Mouse (Mus musculus): ENCODE measurements around the gene Cwc22.
"Not testable (repeated sequence)": the region's sequence is repeated elsewhere in the genome, so short reads cannot be mapped to it uniquely, and the experiment has no call there.

The Cwc22 gene

DNA sequence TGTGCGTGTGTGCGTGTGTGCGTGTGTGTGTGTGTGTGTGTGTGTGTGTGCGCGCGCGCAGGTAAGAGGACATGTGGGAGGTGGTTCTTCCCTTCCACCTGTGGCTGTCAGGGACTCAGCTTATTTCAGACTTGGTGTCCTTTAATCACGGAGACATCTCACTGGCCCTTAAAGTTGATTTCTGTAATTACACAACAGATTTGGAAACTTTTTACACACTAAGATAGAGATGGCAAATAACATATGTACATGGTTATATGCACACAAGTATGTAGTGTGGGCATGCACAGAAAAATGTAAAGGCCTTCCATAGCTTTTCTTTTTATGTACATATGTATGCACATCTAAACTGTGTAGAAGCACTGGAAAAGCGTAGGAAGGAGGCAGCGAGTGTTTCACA is 41.7 kb downstream of the Cwc22 start:
- Histone ChIP-seq H3K27me3 (ENCODE audit: control insufficient read depth, insufficient read depth, low read length, poor library complexity, severe bottlenecking) (no peaks in the 10 kb centered on the region), H3K36me3 (ENCODE audit: control insufficient read depth, insufficient read depth, low read length, poor library complexity, severe bottlenecking) (peaks cover 13% of the 10 kb centered on the region)
- DNase-seq (ENCODE audit: low read depth, low spot score), result no peak

DNA sequence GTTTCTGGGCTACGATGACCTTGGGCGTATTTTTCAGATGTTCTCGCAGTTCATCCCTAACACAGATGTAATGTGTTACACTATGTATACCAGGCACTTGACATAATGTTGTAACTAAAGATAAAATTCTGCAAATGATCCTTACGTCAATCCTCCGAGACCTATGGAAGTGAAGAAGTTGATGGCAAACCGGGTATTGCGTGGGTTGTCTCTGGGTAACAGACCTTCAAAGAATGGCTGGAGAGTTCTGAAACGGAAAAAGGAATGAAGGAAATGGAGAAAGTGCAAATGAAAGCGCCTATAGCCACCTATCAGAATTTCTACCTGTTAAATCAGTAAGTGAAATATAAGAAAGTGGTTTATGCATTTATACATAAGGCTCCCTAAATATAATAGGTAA is 42.2 kb downstream of the Cwc22 start:
- H3K36me3 ChIP-seq (ENCODE audit: control insufficient read depth, insufficient read depth, low read length, poor library complexity, severe bottlenecking), result peaks cover 13% of the 10 kb centered on the region
- H3K27me3 ChIP-seq (ENCODE audit: control insufficient read depth, insufficient read depth, low read length, poor library complexity, severe bottlenecking), result no peaks in the 10 kb centered on the region
- DNase-seq (ENCODE audit: low read depth, low spot score), result no peak

DNA sequence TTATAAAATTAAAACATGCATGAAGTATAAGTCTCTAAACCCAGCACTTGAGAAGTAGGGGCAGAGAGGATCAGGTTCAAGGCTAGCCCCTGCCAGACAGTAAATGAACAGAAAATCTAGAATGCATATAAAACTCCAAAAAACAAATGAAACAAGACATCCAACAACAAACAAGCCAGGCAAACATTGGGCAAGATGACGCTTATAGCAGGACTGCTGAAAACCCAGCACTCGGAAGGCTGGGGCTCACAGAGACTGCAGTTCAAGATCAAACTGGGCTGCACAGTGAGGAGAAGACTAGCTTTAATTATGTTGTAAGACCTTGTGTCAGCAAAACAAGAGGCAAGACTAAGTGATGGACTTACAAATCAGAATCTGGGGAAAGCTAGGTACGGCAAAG is 43.1 kb downstream of the Cwc22 start:
- H3K36me3 ChIP-seq (ENCODE audit: control insufficient read depth, insufficient read depth, low read length, poor library complexity, severe bottlenecking), result peaks cover 17% of the 10 kb centered on the region
- no peaks in the 10 kb centered on the region for H3K27me3 ChIP-seq (ENCODE audit: control insufficient read depth, insufficient read depth, low read length, poor library complexity, severe bottlenecking)

DNA sequence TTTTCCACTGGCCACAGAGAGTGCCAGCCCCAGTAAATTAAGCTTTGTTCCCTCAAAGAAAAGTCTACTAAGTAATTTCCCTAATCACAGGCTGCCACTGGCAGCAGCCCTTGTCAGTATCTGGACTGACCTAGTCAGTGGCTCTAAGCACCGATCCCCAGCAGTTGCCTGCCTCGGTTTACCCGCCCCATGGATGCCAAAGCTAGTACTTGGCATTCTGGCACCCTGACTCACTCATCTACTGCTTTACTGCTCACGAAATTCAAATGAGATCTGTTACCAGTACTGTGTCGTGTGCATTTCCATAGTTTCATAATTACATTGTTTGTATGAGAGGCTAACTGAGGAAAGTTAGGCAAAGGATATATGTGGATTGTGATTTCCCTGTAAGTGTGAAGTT is 44.9 kb downstream of the Cwc22 start:
- H3K36me3 ChIP-seq (ENCODE audit: control insufficient read depth, insufficient read depth, low read length, poor library complexity, severe bottlenecking), result peaks cover 15% of the 10 kb centered on the region
- H3K27me3 ChIP-seq (ENCODE audit: control insufficient read depth, insufficient read depth, low read length, poor library complexity, severe bottlenecking), result no peaks in the 10 kb centered on the region
- DNase-seq (ENCODE audit: low read depth, low spot score), result no peak

More for the DNA sequence above, 43.1 kb downstream of the Cwc22 start:
- DNase-seq (ENCODE audit: low read depth, low spot score), result no peak

DNA sequence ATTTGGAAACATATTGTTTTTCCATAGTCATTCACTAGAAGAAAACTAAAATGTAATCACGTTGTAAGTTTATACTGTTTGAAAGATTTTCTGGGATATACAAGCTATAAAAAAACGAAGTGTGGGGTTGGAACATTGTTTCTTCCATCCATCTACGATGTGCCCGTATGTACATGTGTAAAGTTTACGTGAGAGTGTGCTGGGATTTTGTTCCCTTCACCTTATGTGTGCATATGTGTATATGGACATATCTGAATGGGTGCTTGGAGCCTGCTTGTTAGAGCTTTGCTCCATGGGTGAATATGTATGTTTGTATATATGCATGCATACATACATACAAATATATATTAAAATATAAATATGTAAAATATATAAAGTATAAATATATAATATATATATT is 45.4 kb downstream of the Cwc22 start:
- no peaks in the 10 kb centered on the region for H3K27me3 ChIP-seq (ENCODE audit: control insufficient read depth, insufficient read depth, low read length, poor library complexity, severe bottlenecking)
- H3K36me3 ChIP-seq (ENCODE audit: control insufficient read depth, insufficient read depth, low read length, poor library complexity, severe bottlenecking), result peaks cover 15% of the 10 kb centered on the region
- DNase-seq (ENCODE audit: low read depth, low spot score), result no peak

DNA sequence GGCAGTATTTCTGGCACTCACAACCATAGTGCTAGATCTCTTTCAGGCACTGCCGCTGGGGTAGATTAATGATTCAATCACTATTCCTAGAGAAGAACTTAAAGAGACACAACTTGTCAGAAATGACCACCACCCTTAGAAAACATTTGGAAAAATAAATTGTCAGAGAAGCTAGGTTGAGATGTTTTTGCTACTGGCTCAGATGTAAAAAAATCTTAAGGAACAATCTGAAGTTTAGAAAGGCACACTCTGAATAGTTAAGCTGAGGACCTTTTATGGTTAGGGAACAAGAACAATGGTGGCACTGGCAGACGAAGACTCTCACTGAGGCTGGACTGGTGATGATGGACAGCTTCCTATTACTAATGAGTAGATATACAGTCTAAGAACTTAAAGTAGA is 46.1 kb downstream of the Cwc22 start:
- DNase-seq (ENCODE audit: low read depth, low spot score), result no peak
- Histone ChIP-seq H3K36me3 (ENCODE audit: control insufficient read depth, insufficient read depth, low read length, poor library complexity, severe bottlenecking) (peaks cover 17% of the 10 kb centered on the region), H3K27me3 (ENCODE audit: control insufficient read depth, insufficient read depth, low read length, poor library complexity, severe bottlenecking) (no peaks in the 10 kb centered on the region)

DNA sequence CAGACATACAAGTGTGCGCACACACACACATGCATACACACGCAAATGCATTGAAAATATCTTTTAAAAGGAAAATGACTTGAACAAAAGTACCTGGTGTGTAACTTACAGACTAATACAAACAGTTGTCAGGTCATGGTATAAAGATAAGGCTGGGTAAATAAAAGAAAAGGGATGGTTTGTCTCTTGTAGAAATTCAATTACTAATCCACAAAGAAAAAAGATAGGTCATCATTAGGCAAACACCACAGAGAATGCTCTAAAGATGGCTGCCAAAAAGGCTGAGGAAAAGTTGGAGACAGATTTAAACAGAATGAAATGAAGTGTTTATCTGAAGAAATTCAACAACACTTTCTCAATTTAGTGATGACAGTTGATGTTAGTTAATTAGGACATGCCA is 47.7 kb downstream of the Cwc22 start:
- DNase-seq (ENCODE audit: low read depth, low spot score), result no peak

DNA sequence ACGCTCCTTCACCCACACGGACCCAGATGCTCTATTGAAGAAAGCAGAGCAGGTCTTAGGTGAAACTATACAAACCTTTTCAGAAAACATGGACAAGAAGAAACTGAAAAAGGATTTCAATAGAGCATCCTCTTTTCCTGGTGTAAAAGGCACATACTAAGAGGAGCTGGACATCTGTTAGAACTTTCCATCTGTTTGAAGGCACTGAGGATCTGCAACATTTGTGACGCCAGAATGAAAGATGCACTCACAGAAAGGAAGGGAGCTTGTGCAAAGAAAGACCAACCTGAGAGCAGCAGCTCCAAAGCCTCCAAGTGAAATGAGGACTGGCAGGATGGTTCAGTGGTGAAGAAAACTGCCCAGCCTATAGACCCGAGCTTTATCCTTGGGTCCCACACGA is 48.2 kb downstream of the Cwc22 start:
- no peak for DNase-seq (ENCODE audit: low read depth, low spot score)
- Histone ChIP-seq H3K36me3 (ENCODE audit: control insufficient read depth, insufficient read depth, low read length, poor library complexity, severe bottlenecking) (peaks cover 7% of the 10 kb centered on the region), H3K27me3 (ENCODE audit: control insufficient read depth, insufficient read depth, low read length, poor library complexity, severe bottlenecking) (no peaks in the 10 kb centered on the region)

More for the DNA sequence above, 47.7 kb downstream of the Cwc22 start:
- no peaks in the 10 kb centered on the region for H3K27me3 ChIP-seq (ENCODE audit: control insufficient read depth, insufficient read depth, low read length, poor library complexity, severe bottlenecking)
- H3K36me3 ChIP-seq (ENCODE audit: control insufficient read depth, insufficient read depth, low read length, poor library complexity, severe bottlenecking), result peaks cover 11% of the 10 kb centered on the region

DNA sequence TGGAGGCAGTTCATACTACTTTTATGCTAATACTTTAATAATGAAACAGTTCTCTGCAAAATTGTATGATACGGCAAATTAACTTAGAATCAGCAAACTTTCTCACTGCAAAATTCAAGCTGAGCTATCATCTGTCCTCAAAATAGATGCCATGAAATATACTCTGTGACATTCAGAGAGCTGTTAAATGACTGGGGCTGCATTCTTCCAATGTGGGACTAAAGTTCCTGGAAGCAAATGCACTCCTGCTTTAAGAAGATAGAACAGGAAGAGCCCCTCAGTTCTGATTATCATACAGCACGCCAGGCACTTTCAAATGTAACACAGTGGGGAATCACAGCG is 48.6 kb downstream of the Cwc22 start:
- no peak for DNase-seq (ENCODE audit: low read depth, low spot score)
- H3K27me3 ChIP-seq (ENCODE audit: control insufficient read depth, insufficient read depth, low read length, poor library complexity, severe bottlenecking), result no peaks in the 10 kb centered on the region
- H3K36me3 ChIP-seq (ENCODE audit: control insufficient read depth, insufficient read depth, low read length, poor library complexity, severe bottlenecking), result peaks cover 7% of the 10 kb centered on the region

DNA sequence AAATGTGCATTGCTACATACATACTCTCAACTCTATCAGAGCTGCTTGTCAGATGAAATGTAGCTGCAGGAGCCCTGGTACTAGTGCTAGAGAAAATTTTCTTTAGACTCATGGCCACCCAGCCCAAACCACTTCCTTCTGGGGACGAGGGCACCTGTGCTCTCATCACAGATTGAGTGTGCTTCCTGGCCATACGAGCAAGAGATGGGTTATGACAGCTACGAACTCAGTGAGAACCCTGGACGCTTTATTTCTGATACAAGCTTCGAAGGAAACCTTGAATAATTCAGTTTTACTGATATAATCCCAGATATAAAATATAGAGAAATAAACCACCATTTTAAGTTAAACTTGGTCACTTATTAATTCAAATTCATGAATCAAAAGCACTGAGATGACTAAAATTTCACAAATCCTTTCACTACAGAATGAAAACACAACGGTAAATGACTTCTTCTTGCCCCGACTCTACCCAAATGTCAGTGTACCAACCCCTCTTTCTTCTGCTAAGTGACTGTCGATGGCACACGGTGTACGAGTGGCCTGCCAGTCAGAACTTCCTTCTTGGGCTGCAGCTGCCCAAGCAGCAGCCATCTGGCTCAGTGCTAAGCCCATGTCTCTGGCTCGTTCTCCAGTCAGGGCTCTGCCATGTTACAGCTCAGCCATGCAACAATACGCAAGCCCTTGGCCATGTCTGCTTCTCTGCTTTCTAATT is 49.2 kb downstream of the Cwc22 start:
- no peaks in the 10 kb centered on the region for H3K27me3 ChIP-seq (ENCODE audit: control insufficient read depth, insufficient read depth, low read length, poor library complexity, severe bottlenecking)
- H3K36me3 ChIP-seq (ENCODE audit: control insufficient read depth, insufficient read depth, low read length, poor library complexity, severe bottlenecking), result peaks cover 7% of the 10 kb centered on the region
- DNase-seq (ENCODE audit: low read depth, low spot score), result no peak

DNA sequence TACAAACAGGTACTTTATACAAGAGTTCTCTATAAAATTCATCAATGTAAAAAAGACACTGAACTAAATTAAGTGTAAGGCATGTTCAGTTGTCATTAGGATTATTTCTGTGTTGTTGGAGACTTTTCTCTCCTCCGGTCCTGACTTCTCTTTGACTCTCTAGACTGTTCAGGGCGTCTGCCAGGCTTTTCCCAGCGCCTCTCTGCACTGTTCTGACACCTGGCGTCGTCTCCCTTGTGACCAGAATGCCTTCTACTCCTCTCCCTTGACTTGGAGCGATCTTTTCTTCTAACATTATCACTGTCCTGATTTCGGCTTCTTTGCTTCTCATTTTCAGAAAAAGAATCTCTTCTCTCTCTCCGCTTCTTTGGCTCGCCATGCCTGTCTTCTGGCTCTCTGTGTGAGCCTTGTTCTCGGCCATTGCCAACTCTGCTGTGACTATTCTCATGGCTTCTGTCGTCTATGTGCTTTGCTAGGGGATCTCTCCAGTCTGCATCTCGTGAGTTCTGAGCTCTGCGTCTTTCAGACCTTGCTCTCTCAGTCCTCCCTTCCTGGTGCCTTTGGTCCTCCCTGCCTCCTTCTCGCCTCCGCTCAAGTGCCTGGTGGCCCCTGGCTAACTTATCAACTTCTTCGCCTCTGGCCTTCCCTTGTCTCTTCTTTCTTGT is 50.1 kb downstream of the Cwc22 start:
- not testable (repeated sequence) for H3K36me3 ChIP-seq (ENCODE audit: control insufficient read depth, insufficient read depth, low read length, poor library complexity, severe bottlenecking); DNase-seq (ENCODE audit: low read depth, low spot score); H3K27me3 ChIP-seq (ENCODE audit: control insufficient read depth, insufficient read depth, low read length, poor library complexity, severe bottlenecking)

DNA sequence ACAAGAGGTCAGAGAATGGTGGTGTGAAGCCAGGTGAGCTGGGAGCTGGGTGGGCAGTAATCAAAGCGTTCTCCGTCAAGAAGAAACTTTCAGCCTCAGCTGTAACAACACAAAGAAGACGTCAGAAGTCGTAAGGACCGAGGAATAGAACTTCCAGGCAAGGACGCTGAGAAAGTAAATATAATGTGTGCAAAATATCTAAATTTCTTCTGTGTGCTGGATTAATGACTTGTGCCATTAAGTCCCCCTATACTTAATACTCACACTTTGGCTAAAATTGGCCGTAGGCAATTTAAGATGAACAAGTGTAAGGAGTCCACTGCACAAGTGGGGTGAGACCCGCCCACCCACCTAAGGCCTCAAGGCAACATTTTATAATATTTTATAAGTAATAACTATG is 51.3 kb downstream of the Cwc22 start:
- DNase-seq (ENCODE audit: low read depth, low spot score), result no peak
- Histone ChIP-seq H3K27me3 (ENCODE audit: control insufficient read depth, insufficient read depth, low read length, poor library complexity, severe bottlenecking) (no peaks in the 10 kb centered on the region), H3K36me3 (ENCODE audit: control insufficient read depth, insufficient read depth, low read length, poor library complexity, severe bottlenecking) (peaks cover 6% of the 10 kb centered on the region)

DNA sequence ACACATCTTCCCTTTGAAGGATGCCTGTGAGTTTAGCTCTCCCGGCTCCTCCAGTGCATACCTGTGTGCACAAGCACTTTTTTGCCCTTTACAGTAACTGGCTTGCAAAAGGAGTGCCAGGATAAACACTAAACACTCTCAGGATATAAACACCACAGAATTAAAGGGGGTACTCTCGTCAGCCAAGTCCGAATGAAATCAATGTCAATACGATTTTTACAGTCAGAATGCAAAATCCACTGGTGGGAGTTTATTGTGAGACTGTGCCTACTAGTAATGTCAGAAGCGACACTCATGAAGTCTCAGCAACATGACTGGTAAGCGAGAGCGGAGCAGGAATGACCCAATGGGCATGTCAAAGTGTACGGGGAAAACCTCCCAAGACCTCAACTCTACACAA is 52.7 kb downstream of the Cwc22 start:
- Histone ChIP-seq H3K27me3 (ENCODE audit: control insufficient read depth, insufficient read depth, low read length, poor library complexity, severe bottlenecking) (no peaks in the 10 kb centered on the region), H3K36me3 (ENCODE audit: control insufficient read depth, insufficient read depth, low read length, poor library complexity, severe bottlenecking) (peaks cover 2% of the 10 kb centered on the region)
- DNase-seq (ENCODE audit: low read depth, low spot score), result no peak

DNA sequence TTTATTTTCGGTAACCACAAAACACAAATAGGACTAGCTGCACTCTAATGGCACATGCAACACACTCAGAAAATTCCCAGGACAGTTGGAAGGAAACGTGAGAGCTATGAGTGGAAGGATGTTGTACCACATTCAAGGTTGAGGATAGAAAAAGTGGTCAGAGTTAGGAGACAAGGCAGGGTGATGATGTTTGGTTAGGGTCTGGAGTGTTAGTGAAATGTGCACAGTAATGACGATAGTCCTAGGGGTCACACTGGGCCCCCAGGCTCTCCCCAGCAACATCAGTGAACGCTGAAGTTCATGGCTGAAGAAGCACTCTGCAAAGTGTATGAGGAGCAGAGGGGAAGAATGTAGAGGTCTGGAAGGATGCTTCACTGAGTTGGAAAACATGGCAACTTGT is 53.6 kb downstream of the Cwc22 start:
- no peak for DNase-seq (ENCODE audit: low read depth, low spot score)
- no peaks in the 10 kb centered on the region for H3K27me3 ChIP-seq (ENCODE audit: control insufficient read depth, insufficient read depth, low read length, poor library complexity, severe bottlenecking)
- H3K36me3 ChIP-seq (ENCODE audit: control insufficient read depth, insufficient read depth, low read length, poor library complexity, severe bottlenecking), result peaks cover 2% of the 10 kb centered on the region

DNA sequence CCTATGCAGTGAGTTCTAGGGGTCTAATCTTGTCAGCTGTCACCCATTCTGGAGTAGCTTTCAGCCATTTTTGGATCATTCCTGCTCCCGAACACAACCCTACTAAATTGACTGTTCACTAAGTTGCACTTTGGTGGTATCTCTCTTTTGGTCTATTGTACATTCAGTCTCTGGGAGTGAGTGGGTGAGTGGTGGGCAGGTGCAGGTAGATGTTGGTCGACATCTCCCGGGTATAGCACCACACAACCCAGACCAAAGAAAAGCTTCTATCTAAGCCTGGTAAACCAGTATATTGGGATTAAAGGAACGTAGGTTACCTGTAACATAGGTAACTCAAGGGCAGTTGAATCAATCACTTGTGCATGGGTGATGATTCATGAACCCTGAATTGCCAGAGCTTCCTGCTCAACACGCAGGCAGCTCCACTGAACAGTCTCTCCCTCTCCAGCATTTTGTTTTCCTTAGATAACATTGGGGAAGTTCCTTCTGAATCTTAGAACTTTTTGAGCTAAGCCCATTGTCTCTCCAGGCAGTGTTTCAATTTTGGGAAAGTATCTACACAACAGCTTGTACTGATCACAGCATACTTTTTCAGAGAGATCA is 55.2 kb downstream of the Cwc22 start:
- no peak for DNase-seq (ENCODE audit: low read depth, low spot score)
- Histone ChIP-seq H3K36me3 (ENCODE audit: control insufficient read depth, insufficient read depth, low read length, poor library complexity, severe bottlenecking) (peaks cover 2% of the 10 kb centered on the region; the same call in 1 of the 2 replicates), H3K27me3 (ENCODE audit: control insufficient read depth, insufficient read depth, low read length, poor library complexity, severe bottlenecking) (no peaks in the 10 kb centered on the region)

All from splenic B cell, adult 2 months (primary cell).